ENCODE assay signal across 33 mouse cellular contexts in genomic region chr5:103922436-103922835, GRCm38 (mm10). TPM values are rescaled to one million over a fixed set of nuclear protein-coding genes. Genes with fewer than 3 reads are reported as not detected.
DNase-seq lines count a peak whose midpoint lies in the region; ATAC-seq and TF ChIP-seq lines count a peak whose summit lies in the region.
"Had no signal": no experiment of that assay in that cellular context is flagged by ENCODE, and none has a peak within 500 bp of the region (broad histone marks: within the 10 kb centered on the region; RNA-seq: fewer than 3 reads in every experiment).

No protein-coding gene starts in this region.

- no peak for TF ChIP-seq EP300 in CH12.LX (IDR thresholded peaks at IDR 0.05; ENCODE audit: low read length)

- H3K27me3 ChIP-seq in kidney, embryonic 14.5 days (ENCODE audit: control insufficient read depth, insufficient read depth, low read length), result no peaks in the 10 kb centered on the region
- H3K27me3 ChIP-seq in lung, embryonic 16.5 days (ENCODE audit: control insufficient read depth, insufficient read depth, low read depth, low read length), result no peaks in the 10 kb centered on the region
- H3K27me3 ChIP-seq in CH12.LX (replicated peaks) (no peaks in the 10 kb centered on the region), Patski (no peaks in the 10 kb centered on the region)
- no peaks in the 10 kb centered on the region for H3K27me3 ChIP-seq in cerebellum, adult 2 months (ENCODE audit: control insufficient read depth, insufficient read depth, low read length)
- H3K27me3 ChIP-seq: embryonic facial prominence, embryonic 12.5 days; heart, embryonic 13.5 days had no signal

- WGBS in kidney, embryonic 14.5 days, result 64% methylated on average over 5 of the region's 5 CpGs
- 59% methylated on average over 5 of the region's 5 CpGs for WGBS in lung, embryonic 16.5 days
- WGBS in lung, adult 2 months, result 61% methylated on average over 5 of the region's 5 CpGs
- 64% methylated on average over 5 of the region's 5 CpGs for WGBS in cerebellum, adult 2 months

- ATAC-seq in kidney, embryonic 14.5 days (ENCODE audit: low FRiP score, low TSS enrichment), result no peak
- ATAC-seq in lung, embryonic 16.5 days (ENCODE audit: low read depth), result peak; percentile 53
- peak; percentile 37 for ATAC-seq in Patski
- ATAC-seq: activated CD4-positive, CD25-positive, alpha-beta regulatory T cell, adult 4 months; forebrain, embryonic 14.5 days; hindbrain, embryonic 16.5 days had no signal

- no peaks in the 10 kb centered on the region for H3K9me3 ChIP-seq in kidney, embryonic 14.5 days (ENCODE audit: control insufficient read depth, low read length)
- H3K9me3 ChIP-seq in lung, embryonic 16.5 days (ENCODE audit: control insufficient read depth, low read length), result no peaks in the 10 kb centered on the region
- H3K9me3 ChIP-seq in CH12.LX (replicated peaks; ENCODE audit: low read length), result peaks cover 2% of the 10 kb centered on the region
- H3K9me3 ChIP-seq: embryonic facial prominence, embryonic 12.5 days; heart, embryonic 13.5 days had no signal

- H3K27ac ChIP-seq in kidney, embryonic 14.5 days (ENCODE audit: low read depth, low read length), result no peak overlapping the region
- H3K27ac ChIP-seq in lung, embryonic 16.5 days (ENCODE audit: low read length), result peak overlapping the region; percentile 12; the same call in 1 of the 2 replicates
- H3K27ac ChIP-seq in CH12.LX (ENCODE audit: insufficient read depth, low read depth), result no peak overlapping the region
- H3K27ac ChIP-seq in cerebellum, adult 2 months (ENCODE audit: insufficient read depth, low read length), result no peak overlapping the region
- H3K27ac ChIP-seq: embryonic facial prominence, embryonic 12.5 days; heart, adult 2 months; heart, embryonic 13.5 days; liver, embryonic 14.5 days had no signal

- no peak for TF ChIP-seq CTCF in lung, adult 2 months (IDR thresholded peaks at IDR 0.05; ENCODE audit: insufficient read depth, low read length)
- no peak for TF ChIP-seq CTCF in CH12.LX (conservative IDR thresholded peaks at IDR 0.05 in 1 of 2, IDR thresholded peaks at IDR 0.05 in 1 of 2; ENCODE audit: low read depth in 2 of 2, low read length in 2 of 2)
- no peak for TF ChIP-seq CTCF in Patski (IDR thresholded peaks at IDR 0.05)
- TF ChIP-seq CTCF in cerebellum, adult 2 months (IDR thresholded peaks at IDR 0.05; ENCODE audit: borderline replicate concordance, insufficient read depth, low read depth, low read length), result no peak

- in situ Hi-C loops in CH12.LX (cut with MboI; ENCODE audit: low pct_ligation_motif_present, low pct_unique_long_range_greater_than_20kb, low sequenced_read_pairs) (loop anchor here (5.0 to 10.0 kb wide), 2 partner anchors 65 to 238 kb away; no protein-coding TSS in a partner anchor), Patski (cut with MboI; ENCODE audit: low pct_unique_long_range_greater_than_20kb) (loop anchor here (10.0 kb wide), 1 partner anchor 578 kb away; no protein-coding TSS in a partner anchor)

- dilution Hi-C loops in CH12.LX (cut with MboI; ENCODE audit: extremely low pct_ligation_motif_present, extremely low pct_unique_long_range_greater_than_20kb, low sequenced_read_pairs), result no loop called here

- H3K9ac ChIP-seq in kidney, embryonic 14.5 days (ENCODE audit: low read depth, low read length), result no peak overlapping the region
- H3K9ac ChIP-seq in lung, embryonic 16.5 days (ENCODE audit: low read length), result no peak overlapping the region
- H3K9ac ChIP-seq in CH12.LX (ENCODE audit: insufficient read depth, low read depth), result no peak overlapping the region
- H3K9ac ChIP-seq: embryonic facial prominence, embryonic 12.5 days; heart, embryonic 13.5 days; liver, embryonic 14.5 days had no signal

- no peak for TF ChIP-seq RAD21 in CH12.LX (IDR thresholded peaks at IDR 0.05; ENCODE audit: low read depth, low read length)

- CTCF ChIA-PET in Patski (lab: Charles Lee), result no interaction called here

- no peak overlapping the region for H3K4me3 ChIP-seq in kidney, embryonic 14.5 days (ENCODE audit: low read length)
- no peak overlapping the region for H3K4me3 ChIP-seq in lung, embryonic 16.5 days (ENCODE audit: low read length)
- no peak overlapping the region for H3K4me3 ChIP-seq in lung, adult 2 months (replicated peaks; ENCODE audit: extremely low read depth, low read depth, low read length)
- H3K4me3 ChIP-seq in CH12.LX (replicated peaks in 1 of 3; ENCODE audit: low read depth in 2 of 3, low read length in 2 of 3, poor library complexity in 1 of 3), result no peak overlapping the region
- no peak overlapping the region for H3K4me3 ChIP-seq in cerebellum, adult 2 months (replicated peaks; ENCODE audit: insufficient read depth, low read depth, low read length)
- H3K4me3 ChIP-seq: embryonic facial prominence, embryonic 12.5 days; heart, adult 2 months; heart, embryonic 13.5 days had no signal

- H3K4me1 ChIP-seq in kidney, embryonic 14.5 days (ENCODE audit: control insufficient read depth, insufficient read depth, low read length), result peaks cover under 1% of the 10 kb centered on the region; the same call in 1 of the 2 replicates
- peaks cover 5% of the 10 kb centered on the region; the same call in 1 of the 2 replicates for H3K4me1 ChIP-seq in lung, embryonic 16.5 days (replicated peaks; ENCODE audit: control insufficient read depth, insufficient read depth, low read length)
- H3K4me1 ChIP-seq in lung, adult 2 months (ENCODE audit: control insufficient read depth, insufficient read depth, low read length), result no peaks in the 10 kb centered on the region; the same call in 1 of the 2 replicates
- H3K4me1 ChIP-seq in CH12.LX (ENCODE audit: control insufficient read depth in 1 of 2, insufficient read depth in 2 of 2), result peaks cover 9 to 20% of the 10 kb centered on the region in 2 experiments
- no peaks in the 10 kb centered on the region for H3K4me1 ChIP-seq in cerebellum, adult 2 months (ENCODE audit: control insufficient read depth, insufficient read depth, low read length)
- H3K4me1 ChIP-seq: embryonic facial prominence, embryonic 12.5 days; heart, embryonic 13.5 days had no signal

- POLR2A ChIA-PET in Patski (lab: Charles Lee), result no interaction called here

- DNase-seq in kidney, adult 9 months, result peak; percentile 43
- no peak for DNase-seq in lung, adult 2 months
- no peak for DNase-seq in CH12.LX (ENCODE audit: extremely low read depth)
- no peak for DNase-seq in Patski (ENCODE audit: low read depth, low spot score)
- DNase-seq in cerebellum, adult 2 months, result no peak
- DNase-seq in layer of hippocampus, postnatal 36 days, result no peak
- DNase-seq: adrenal gland, postnatal 10 days; cerebellum, adult 9-11 months; embryo, embryonic 11 days; gastrocnemius, postnatal 36 days; kidney, adult 18-20 months; layer of hippocampus, adult 9-11 months; liver; lung, postnatal 10 days; midbrain, embryonic 14.5 days; retina, postnatal 1 day; right cerebral cortex, postnatal 14 days; thymus, postnatal 14 days had no signal

- TF ChIP-seq POLR2A in lung, adult 2 months (IDR thresholded peaks at IDR 0.05; ENCODE audit: borderline replicate concordance, extremely low read depth, low read depth, low read length), result no peak
- no peak for TF ChIP-seq POLR2A in CH12.LX (IDR thresholded peaks at IDR 0.05; ENCODE audit: low read depth, low read length)
- no peak for TF ChIP-seq POLR2A in cerebellum, adult 2 months (IDR thresholded peaks at IDR 0.05; ENCODE audit: borderline replicate concordance, insufficient read depth, low read length)

- H3K4me2 ChIP-seq in kidney, embryonic 14.5 days (replicated peaks; ENCODE audit: low read depth, low read length), result no peak overlapping the region
- H3K4me2 ChIP-seq in lung, embryonic 16.5 days (ENCODE audit: low read depth, low read length), result no peak overlapping the region
- no peak overlapping the region for H3K4me2 ChIP-seq in CH12.LX (ENCODE audit: insufficient read depth, low read depth, poor library complexity, severe bottlenecking)
- H3K4me2 ChIP-seq: embryonic facial prominence, embryonic 12.5 days; heart, embryonic 13.5 days had no signal

- no peaks in the 10 kb centered on the region for H3K36me3 ChIP-seq in kidney, embryonic 14.5 days (ENCODE audit: control insufficient read depth, insufficient read depth, low read length)
- H3K36me3 ChIP-seq in lung, embryonic 16.5 days (ENCODE audit: control insufficient read depth, insufficient read depth, low read length), result no peaks in the 10 kb centered on the region
- H3K36me3 ChIP-seq in CH12.LX (replicated peaks in 1 of 2; ENCODE audit: control insufficient read depth in 1 of 2, insufficient read depth in 1 of 2, low read length in 1 of 2), result no peaks in the 10 kb centered on the region
- H3K36me3 ChIP-seq: embryonic facial prominence, embryonic 12.5 days; heart, embryonic 13.5 days had no signal

- no peaks in the 10 kb centered on the region for H3K79me2 ChIP-seq in CH12.LX (replicated peaks; ENCODE audit: control insufficient read depth, extremely low read depth, insufficient read depth, poor library complexity, severe bottlenecking)

TF ChIP-seq in CH12.LX, 34 proteins besides CTCF, POLR2A, EP300 and RAD21:
- TF ChIP-seq ZKSCAN1 (IDR thresholded peaks at IDR 0.05; ENCODE audit: borderline replicate concordance, low read depth, low read length) (no peak), USF1 (IDR thresholded peaks at IDR 0.05; ENCODE audit: low read depth, low read length) (no peak), MAFK (IDR thresholded peaks at IDR 0.05; ENCODE audit: insufficient replicate concordance, low read length) (0 out of 2 replicates have a peak, but pooled peaks have one; percentile 49), SMC3 (IDR thresholded peaks at IDR 0.05; ENCODE audit: low read depth, low read length) (no peak)

RNA-seq across cellular contexts. Expression of gene Klhl8, which starts 11.4 kb away (rescaled TPM):
- 6.8 and 13.3 TPM in 2 replicates for polyA plus RNA-seq in kidney, embryonic 14.5 days (2014; fragmentation: Nextera tagmentation; extraction: Ambion mirVana)
- polyA plus RNA-seq in lung, embryonic 16.5 days (2015; fragmentation: Nextera tagmentation; extraction: Ambion mirVana), result 11.1 and 11.3 TPM in 2 replicates
- polyA plus RNA-seq in lung, adult 2 months (2012; rRNA removed), result 5.0 and 9.0 TPM in 2 replicates
- total RNA-seq in CH12.LX (2012; rRNA removed) (10.1 and 15.6 TPM in 2 replicates), CH12.LX (2014; rRNA removed) (5.4 and 5.7 TPM in 2 replicates)
- polyA plus RNA-seq in CH12.LX (2012; ENCODE audit: insufficient read length, low read depth) (3.4 and 4.5 TPM in 2 replicates), Patski (2021) (5.5 TPM)
- 29.1 and 29.6 TPM in 2 replicates for polyA plus RNA-seq in cerebellum, adult 2 months (2012; rRNA removed)
- 10 to 100 TPM; 35.0 to 36.1 TPM for total RNA-seq in layer of hippocampus, postnatal 36 days (2021)

RNA-seq across cellular contexts. Expression of gene Hsd17b13, which starts 54.8 kb away (rescaled TPM):
- polyA plus RNA-seq in kidney, embryonic 14.5 days (2014; fragmentation: Nextera tagmentation; extraction: Ambion mirVana), result 0.23 TPM in 1 of 2 replicates, not detected in the other
- 0.19 and 0.91 TPM in 2 replicates for polyA plus RNA-seq in lung, embryonic 16.5 days (2015; fragmentation: Nextera tagmentation; extraction: Ambion mirVana)
- 0.14 TPM in 1 of 2 replicates, not detected in the other for polyA plus RNA-seq in lung, adult 2 months (2012; rRNA removed)
- 0.55 and 0.64 TPM in 2 replicates for total RNA-seq in CH12.LX (2012; rRNA removed)
- total RNA-seq in CH12.LX (2014; rRNA removed), result 0.36 TPM in 1 of 2 replicates, not detected in the other
- 0.23 and 0.37 TPM in 2 replicates for polyA plus RNA-seq in CH12.LX (2012; ENCODE audit: insufficient read length, low read depth)
- not detected for polyA plus RNA-seq in Patski (2021)
- not detected in 2 replicates for polyA plus RNA-seq in cerebellum, adult 2 months (2012; rRNA removed)
- total RNA-seq in layer of hippocampus, postnatal 36 days (2021), result not detected
- total RNA-seq: gastrocnemius, postnatal 36 days; heart, adult 2 months; heart, postnatal 10 days; megakaryocyte, adult 5-6 weeks; monocyte, adult 5-6 weeks had no signal
- polyA plus RNA-seq: activated CD4-positive, CD25-positive, alpha-beta regulatory T cell, adult 4 months; embryonic facial prominence, embryonic 12.5 days; forebrain, embryonic 14.5 days; heart, adult 2 months; hindbrain, embryonic 11.5 days; hindbrain, embryonic 16.5 days; limb, embryonic 11.5 days; midbrain, embryonic 14.5 days; neural tube, embryonic 14.5 days had no signal
